Mouse (Mus musculus) CH12.LX (cell line): ENCODE results near the gene Rag2. TPM values are rescaled to one million over a fixed set of nuclear protein-coding genes. Genes with fewer than 3 reads are reported as not detected.

ENCODE experiments used
- DNase-seq: peaks from one replicate; pipeline ENCODE4 v3.0.0-alpha.2; 2013; ENCODE audit errors: extremely low read depth
- H3K27ac ChIP-seq: 2 replicates; pipeline ENCODE4 v1.5.1; 2012; ENCODE audit warnings: low read depth, mild to moderate bottlenecking, control low read depth, moderate library complexity; ENCODE audit not compliant: insufficient read depth
- H3K27me3 ChIP-seq: replicated peaks from 2 replicates; pipeline ENCODE3; 2012; ENCODE audit warnings: inconsistent platforms
- H3K36me3 ChIP-seq, 2 experiments: replicated peaks in 1 of 2; 2 replicates each; pipeline versions ENCODE3 to v1.6.1; 2012; ENCODE audit warnings: inconsistent platforms in 1 of 2, low read length in 1 of 2, mild to moderate bottlenecking in 1 of 2, mixed read lengths in 1 of 2, moderate library complexity in 1 of 2; ENCODE audit not compliant: control insufficient read depth in 1 of 2, insufficient read depth in 1 of 2
- H3K4me1 ChIP-seq, 2 experiments: 2 replicates each; pipeline ENCODE4 v1.6.1; 2012; ENCODE audit warnings: inconsistent platforms in 1 of 2, moderate library complexity in 1 of 2; ENCODE audit not compliant: insufficient read depth in 2 of 2, control insufficient read depth in 1 of 2
- H3K4me2 ChIP-seq: 2 replicates; pipeline ENCODE4 v1.6.1; 2012; ENCODE audit warnings: low read depth, mild to moderate bottlenecking, control low read depth; ENCODE audit not compliant: poor library complexity, insufficient read depth, severe bottlenecking
- H3K4me3 ChIP-seq, 3 experiments: fragments of 150-350 bp in 1 of 3; sonication (generic) in 1 of 3; replicated peaks in 1 of 3; 2 replicates each; pipeline versions ENCODE3 to v1.5.1; 2011 to 2012; ENCODE audit warnings: low read depth in 2 of 3, low read length in 2 of 3, mild to moderate bottlenecking in 2 of 3, moderate library complexity in 2 of 3, control low read depth in 1 of 3, improper control_type of control experiment in 1 of 3, inconsistent platforms in 1 of 3, mixed read lengths in 1 of 3; ENCODE audit not compliant: poor library complexity in 1 of 3
- H3K79me2 ChIP-seq: replicated peaks from 2 replicates; pipeline ENCODE4 v1.6.1; 2012; ENCODE audit warnings: mild to moderate bottlenecking, moderate library complexity; ENCODE audit not compliant: control insufficient read depth, poor library complexity, insufficient read depth, severe bottlenecking; ENCODE audit errors: extremely low read depth
- H3K9ac ChIP-seq: 2 replicates; pipeline ENCODE4 v1.6.1; 2012; ENCODE audit warnings: low read depth, mild to moderate bottlenecking, control low read depth, moderate library complexity; ENCODE audit not compliant: insufficient read depth
- H3K9me3 ChIP-seq: replicated peaks from 2 replicates; pipeline ENCODE3; 2012; ENCODE audit warnings: low read length, inconsistent platforms, mixed read lengths
- BHLHE40 ChIP-seq: IDR thresholded peaks from 2 replicates; pipeline ENCODE4 v1.6.1; 2011; ENCODE audit warnings: mild to moderate bottlenecking, low read depth, low read length, improper control_type of control experiment
- CHD2 ChIP-seq: IDR thresholded peaks from 2 replicates; pipeline ENCODE4 v1.6.1; 2011; ENCODE audit warnings: low read length, improper control_type of control experiment
- CTCF ChIP-seq, 2 experiments: IDR thresholded peaks in 1 of 2; conservative IDR thresholded peaks in 1 of 2; 2 replicates each; pipeline ENCODE4 v1.5.1; 2011 to 2012; ENCODE audit warnings: low read depth in 2 of 2, low read length in 2 of 2, improper control_type of control experiment in 1 of 2, inconsistent platforms in 1 of 2, mild to moderate bottlenecking in 1 of 2, moderate library complexity in 1 of 2
- ETS1 ChIP-seq: conservative IDR thresholded peaks from 2 replicates; pipeline ENCODE4 v1.6.1; 2012; ENCODE audit warnings: low read depth, mild to moderate bottlenecking, inconsistent platforms, low read length, improper control_type of control experiment, moderate library complexity
- HCFC1 ChIP-seq: IDR thresholded peaks from 2 replicates; pipeline ENCODE4 v1.6.1; 2012; ENCODE audit warnings: low read depth, mild to moderate bottlenecking, inconsistent platforms, low read length, improper control_type of control experiment
- IRF4 ChIP-seq: IDR thresholded peaks from 2 replicates; pipeline ENCODE4 v1.6.1; 2014; ENCODE audit warnings: low read depth, mild to moderate bottlenecking, inconsistent platforms, low read length, improper control_type of control experiment
- JUND ChIP-seq: conservative IDR thresholded peaks from 2 replicates; pipeline ENCODE4 v1.6.1; 2011; ENCODE audit warnings: low read depth, low read length, improper control_type of control experiment
- MAFK ChIP-seq: IDR thresholded peaks from 2 replicates; pipeline ENCODE4 v1.6.1; 2011; ENCODE audit warnings: low read length, improper control_type of control experiment; ENCODE audit not compliant: insufficient replicate concordance
- MAX ChIP-seq: IDR thresholded peaks from 2 replicates; pipeline ENCODE4 v1.6.1; 2011; ENCODE audit warnings: low read length, improper control_type of control experiment
- MEF2A ChIP-seq: IDR thresholded peaks from 2 replicates; pipeline ENCODE4 v1.6.1; 2014; ENCODE audit warnings: low read depth, mild to moderate bottlenecking, inconsistent platforms, low read length, improper control_type of control experiment, borderline replicate concordance
- MYC ChIP-seq: IDR thresholded peaks from 2 replicates; pipeline ENCODE4 v1.6.1; 2011; ENCODE audit warnings: low read depth, mild to moderate bottlenecking, improper control_type of control experiment, low read length
- NELFE ChIP-seq: IDR thresholded peaks from 2 replicates; pipeline ENCODE4 v1.6.1; 2011; ENCODE audit warnings: low read depth, low read length, improper control_type of control experiment
- PAX5 ChIP-seq: IDR thresholded peaks from 2 replicates; pipeline ENCODE4 v1.6.1; 2012; ENCODE audit warnings: low read length, inconsistent platforms, mixed read lengths
- SMC3 ChIP-seq: IDR thresholded peaks from 2 replicates; pipeline ENCODE4 v1.6.1; 2011; ENCODE audit warnings: low read depth, low read length, improper control_type of control experiment
- TCF12 ChIP-seq: IDR thresholded peaks from 2 replicates; pipeline ENCODE4 v1.6.1; 2014; ENCODE audit warnings: low read depth, mild to moderate bottlenecking, inconsistent platforms, low read length, improper control_type of control experiment
- USF1 ChIP-seq: IDR thresholded peaks from 2 replicates; pipeline ENCODE4 v1.6.1; 2014; ENCODE audit warnings: low read depth, mild to moderate bottlenecking, inconsistent platforms, low read length, improper control_type of control experiment
- USF2 ChIP-seq: conservative IDR thresholded peaks from 2 replicates; pipeline ENCODE4 v1.6.1; 2011; ENCODE audit warnings: low read depth, low read length, improper control_type of control experiment
- ZC3H11A ChIP-seq: IDR thresholded peaks from 2 replicates; pipeline ENCODE4 v1.6.1; 2012; ENCODE audit warnings: low read depth, mild to moderate bottlenecking, inconsistent platforms, low read length, improper control_type of control experiment
- dilution Hi-C: fragments of 300-500 bp; cut with MboI; formaldehyde crosslinking; loops from 2 replicates; pipeline ENCODE4 v1.14.3; 2020; ENCODE audit warnings: low sequenced_read_pairs; ENCODE audit not compliant: extremely low pct_unique_long_range_greater_than_20kb, extremely low pct_ligation_motif_present
- in situ Hi-C: fragments of 300-500 bp; cut with MboI; formaldehyde crosslinking; loops from 3 replicates; pipeline ENCODE4 v1.14.3; 2019; ENCODE audit warnings: low sequenced_read_pairs, low pct_ligation_motif_present, low pct_unique_long_range_greater_than_20kb, mixed read lengths
- polyA plus RNA-seq: library from polyadenylated mRNA; unstranded; fragments of >175 nt; gene quantifications from 2 replicates; pipeline ENCODE4 v1.2.1, GENCODE M21; 2012; ENCODE audit warnings: low read depth; ENCODE audit not compliant: insufficient read length
- total RNA-seq, 2 experiments: library from RNA; depleted of rRNA; stranded (reverse); fragments of 300-350 nt in 1 of 2; fragments of >200 nt in 1 of 2; gene quantifications; 2 replicates each; pipeline ENCODE4 v1.2.3; 2012 to 2014

Gene Rag2
- total and polyA plus RNA-seq, 3 experiments = not detected

DNA sequence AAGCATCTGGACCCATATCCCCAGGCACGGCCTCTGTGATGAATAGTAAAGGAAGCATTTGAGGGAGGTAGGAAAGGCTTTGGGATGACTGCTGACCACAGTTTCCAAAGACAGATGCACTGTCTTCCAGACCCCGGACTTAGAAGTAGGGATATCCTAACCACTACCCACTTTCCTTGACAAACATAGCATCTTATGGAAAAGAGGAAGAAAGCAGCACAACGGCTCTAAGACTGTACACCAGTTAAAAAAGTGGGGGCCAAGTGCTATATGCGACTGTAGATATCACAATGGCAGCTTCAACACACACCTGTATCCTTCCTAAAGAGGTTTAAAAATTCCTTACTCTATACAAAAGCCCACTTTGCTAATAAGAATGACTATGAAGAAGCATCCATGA is 6.1 kb upstream of the Rag2 start:
- dilution Hi-C loops (no loop called here), in situ Hi-C loops (no loop called here)

DNA sequence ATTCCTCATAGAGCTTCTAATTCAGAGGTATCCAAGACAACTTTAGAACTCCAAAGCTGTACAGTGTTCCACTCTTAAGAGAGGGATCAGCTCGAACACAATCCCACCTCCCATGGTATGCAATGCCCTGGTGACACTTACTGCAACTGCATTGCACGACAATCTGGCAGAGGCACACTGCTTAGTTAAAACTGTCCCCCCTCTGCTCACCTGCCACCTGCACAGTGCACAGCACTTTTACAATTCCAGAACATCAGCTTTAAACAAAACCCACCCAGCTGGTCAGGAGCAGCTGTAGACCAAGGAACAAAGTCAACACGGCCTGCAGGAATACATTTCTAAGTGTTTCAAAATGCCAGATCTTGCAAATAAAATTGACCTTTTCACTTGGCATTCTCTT is 3.6 kb upstream of the Rag2 start:
- Histone ChIP-seq H3K9me3 (no peaks in the 10 kb centered on the region), H3K4me2 (no peak overlapping the region), H3K9ac (no peak overlapping the region), H3K4me1 (peaks cover 0 to 6% of the 10 kb centered on the region in 2 experiments; a peak in 2 of 4 replicates), H3K79me2 (no peaks in the 10 kb centered on the region), H3K4me3 (no peak overlapping the region), H3K27ac (no peak overlapping the region), H3K27me3 (peaks cover 33% of the 10 kb centered on the region), H3K36me3 (no peaks in the 10 kb centered on the region)
- DNase-seq = no peak
- in situ Hi-C loops = no loop called here
- no peak for TF ChIP-seq MAFK
- dilution Hi-C loops = no loop called here

More for the DNA sequence above, 6.1 kb upstream of the Rag2 start:
- DNase-seq = no peak
- no peaks in the 10 kb centered on the region for H3K36me3 ChIP-seq
- H3K27me3 ChIP-seq = peaks cover 44% of the 10 kb centered on the region
- no peak overlapping the region for H3K27ac ChIP-seq
- no peak overlapping the region for H3K9ac ChIP-seq
- no peak overlapping the region for H3K4me3 ChIP-seq
- H3K79me2 ChIP-seq = no peaks in the 10 kb centered on the region
- H3K4me2 ChIP-seq = no peak overlapping the region
- H3K9me3 ChIP-seq = no peaks in the 10 kb centered on the region
- TF ChIP-seq MAX = no peak
- TF ChIP-seq PAX5 = no peak
- no peak for TF ChIP-seq TCF12
- TF ChIP-seq NELFE = no peak
- TF ChIP-seq MEF2A = no peak
- TF ChIP-seq ETS1 = no peak
- no peak for TF ChIP-seq HCFC1
- no peak for TF ChIP-seq MYC
- no peak for TF ChIP-seq CHD2
- TF ChIP-seq SMC3 = no peak
- TF ChIP-seq ZC3H11A = no peak
- TF ChIP-seq USF1 = no peak
- no peak for TF ChIP-seq USF2
- no peak for TF ChIP-seq IRF4
- no peak for TF ChIP-seq BHLHE40
- no peak for TF ChIP-seq JUND
- TF ChIP-seq CTCF (conservative IDR thresholded peaks at IDR 0.05 in 1 of 2, IDR thresholded peaks at IDR 0.05 in 1 of 2; ENCODE audit: low read depth in 2 of 2, low read length in 2 of 2) = no peak
- peaks cover 2 to 13% of the 10 kb centered on the region in 2 experiments; a peak in 3 of 4 replicates for H3K4me1 ChIP-seq
